Mouse (Mus musculus): ENCODE results near the gene Itga3. TPM values are rescaled to one million over a fixed set of nuclear protein-coding genes. Genes with fewer than 3 reads are reported as not detected.

Itga3 gene
- polyA plus RNA-seq, 1 experiment: 0.08 TPM

GRCm38 (mm10) chr11:95043608-95044007 lies 33.0 kb downstream of the Itga3 start:
- H3K9me3 ChIP-seq: no peaks in the 10 kb centered on the region
- H3K4me1 ChIP-seq: peaks cover 42% of the 10 kb centered on the region
- H3K27me3 ChIP-seq (replicated peaks): peaks cover 65% of the 10 kb centered on the region
- H3K36me3 ChIP-seq (replicated peaks; ENCODE audit: low read length): peaks cover 12% of the 10 kb centered on the region
- H3K4me3 ChIP-seq (replicated peaks): no peak overlapping the region
- TF ChIP-seq GATA1 (IDR thresholded peaks at IDR 0.05; ENCODE audit: borderline replicate concordance, low read length): no peak
- TF ChIP-seq FLI1 (IDR thresholded peaks at IDR 0.05; ENCODE audit: low read length): no peak

DNA sequence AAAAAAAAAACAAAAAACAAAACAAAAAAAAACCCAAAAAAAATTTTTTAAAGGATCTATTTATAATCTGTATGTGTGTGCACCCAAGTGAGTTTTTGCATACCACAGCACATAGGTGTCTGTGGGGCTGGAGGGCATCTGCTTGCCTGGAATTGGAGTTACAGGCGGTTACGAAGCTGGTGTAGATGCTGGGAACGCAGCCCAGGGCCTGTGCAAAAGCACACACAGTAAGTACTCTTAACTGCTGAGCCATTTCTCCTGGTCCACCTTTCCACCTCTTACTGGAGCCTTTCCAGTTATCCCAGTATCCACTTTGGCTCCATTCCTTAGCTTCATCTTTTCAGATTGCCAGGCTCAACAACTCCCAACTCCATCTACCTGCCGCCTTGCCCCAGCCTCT lies 33.5 kb downstream of the Itga3 start:
- Histone ChIP-seq H3K27me3 (replicated peaks) (peaks cover 67% of the 10 kb centered on the region), H3K36me3 (replicated peaks; ENCODE audit: low read length) (peaks cover 18% of the 10 kb centered on the region), H3K9me3 (no peaks in the 10 kb centered on the region), H3K4me1 (peaks cover 45% of the 10 kb centered on the region), H3K4me3 (replicated peaks) (no peak overlapping the region)
- TF ChIP-seq FLI1 (IDR thresholded peaks at IDR 0.05; ENCODE audit: low read length) (no peak), GATA1 (IDR thresholded peaks at IDR 0.05; ENCODE audit: borderline replicate concordance, low read length) (no peak)

DNA sequence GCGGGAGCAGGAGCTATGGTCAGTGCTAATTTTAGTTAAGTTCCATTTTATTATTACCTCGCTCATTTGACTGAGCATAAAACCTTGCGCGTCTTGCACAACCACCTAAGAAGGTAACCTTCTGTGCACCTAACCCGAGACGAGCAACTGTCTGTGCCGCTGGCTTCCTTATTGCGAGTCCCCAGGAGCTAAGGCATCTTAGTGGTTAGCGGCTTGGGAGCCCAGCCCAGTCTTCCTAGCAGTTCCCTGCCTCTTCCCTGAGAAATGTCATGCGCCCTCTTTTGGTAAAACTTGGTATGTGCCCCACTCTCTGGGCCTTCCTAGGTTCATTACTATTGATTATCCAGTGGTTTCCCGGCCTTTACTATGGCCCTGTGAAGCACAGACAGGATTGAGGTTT lies 34.5 kb downstream of the Itga3 start:
- no peaks in the 10 kb centered on the region for H3K9me3 ChIP-seq
- peaks cover 68% of the 10 kb centered on the region for H3K27me3 ChIP-seq (replicated peaks)
- peak overlapping the region; percentile 97 for H3K4me3 ChIP-seq (replicated peaks)
- TF ChIP-seq GATA1 (IDR thresholded peaks at IDR 0.05; ENCODE audit: borderline replicate concordance, low read length) (no peak), FLI1 (IDR thresholded peaks at IDR 0.05; ENCODE audit: low read length) (no peak)
- H3K4me1 ChIP-seq: peaks cover 45% of the 10 kb centered on the region
- peaks cover 27% of the 10 kb centered on the region for H3K36me3 ChIP-seq (replicated peaks; ENCODE audit: low read length)

DNA sequence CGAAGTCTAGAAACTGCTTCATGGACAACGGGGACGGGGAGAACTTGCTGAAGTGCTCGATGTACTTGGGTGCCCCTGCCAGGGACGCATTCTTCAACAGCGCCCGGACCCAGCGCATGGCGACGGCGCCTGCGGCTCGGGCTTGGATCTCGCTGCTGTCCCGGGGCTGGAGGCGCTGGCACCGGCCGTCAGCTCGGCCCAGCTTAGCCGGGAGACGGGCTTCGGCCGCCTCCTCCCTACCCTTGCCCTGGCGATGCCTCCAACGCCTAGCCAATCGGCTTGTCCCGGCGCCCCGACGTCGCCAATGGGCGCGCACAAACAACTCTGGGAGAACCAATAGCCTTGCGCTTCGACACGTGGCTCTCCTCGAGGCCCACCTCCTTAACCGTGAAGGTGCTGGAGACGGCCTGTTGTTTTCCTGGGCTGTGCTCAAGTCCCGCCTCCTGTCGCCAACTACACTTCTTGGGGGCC lies 35.4 kb downstream of the Itga3 start, which contains the start of gene Pdk2:
Gene Pdk2, minus strand, starts transcription at position 216 of the 471 bp plus-strand sequence.
- Histone ChIP-seq H3K4me3 (replicated peaks) (peak within 1 kb of the TSS; percentile 97), H3K4me1 (peaks cover 45% of the 10 kb centered on the region), H3K27me3 (replicated peaks) (peaks cover 66% of the 10 kb centered on the region), H3K9me3 (no peaks in the 10 kb centered on the region), H3K36me3 (replicated peaks; ENCODE audit: low read length) (peaks cover 37% of the 10 kb centered on the region)
- no peak for TF ChIP-seq FLI1 (IDR thresholded peaks at IDR 0.05; ENCODE audit: low read length)
- TF ChIP-seq GATA1 (IDR thresholded peaks at IDR 0.05; ENCODE audit: borderline replicate concordance, low read length): no peak

- peak overlapping the region; percentile 97 for H3K4me3 ChIP-seq (replicated peaks)
- H3K4me1 ChIP-seq: peaks cover 45% of the 10 kb centered on the region
- H3K36me3 ChIP-seq (replicated peaks; ENCODE audit: low read length): peaks cover 42% of the 10 kb centered on the region
- TF ChIP-seq FLI1 (IDR thresholded peaks at IDR 0.05; ENCODE audit: low read length): no peak
- no peak for TF ChIP-seq GATA1 (IDR thresholded peaks at IDR 0.05; ENCODE audit: borderline replicate concordance, low read length)
- H3K9me3 ChIP-seq: no peaks in the 10 kb centered on the region
- H3K27me3 ChIP-seq (replicated peaks): peaks cover 66% of the 10 kb centered on the region
Measured at GRCm38 (mm10) chr11:95040491-95041138, 36.0 kb downstream of the Itga3 start.

DNA sequence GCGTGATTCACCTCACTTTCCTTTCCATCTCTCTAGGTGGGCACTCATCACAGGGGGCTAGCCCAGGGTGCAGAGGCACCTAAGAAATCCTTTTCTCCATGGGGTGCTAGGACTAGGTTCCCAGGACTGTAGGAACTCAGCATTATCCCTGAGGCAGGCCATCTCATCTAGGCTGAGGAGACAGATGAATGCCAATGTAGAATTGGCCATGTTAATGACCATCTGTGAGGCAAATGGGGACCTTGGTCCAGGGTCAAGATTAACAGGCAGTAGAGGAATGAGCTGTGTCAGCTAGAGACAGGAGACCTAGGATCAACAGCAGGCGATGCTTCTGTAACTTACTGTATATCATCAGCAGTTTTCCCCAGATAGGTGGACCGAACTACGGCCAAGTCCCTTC lies 36.8 kb downstream of the Itga3 start:
- peaks cover 45% of the 10 kb centered on the region for H3K4me1 ChIP-seq
- H3K4me3 ChIP-seq (replicated peaks): peak overlapping the region; percentile 97
- H3K9me3 ChIP-seq: no peaks in the 10 kb centered on the region
- TF ChIP-seq GATA1 (IDR thresholded peaks at IDR 0.05; ENCODE audit: borderline replicate concordance, low read length) (no peak), FLI1 (IDR thresholded peaks at IDR 0.05; ENCODE audit: low read length) (no peak)
- H3K36me3 ChIP-seq (replicated peaks; ENCODE audit: low read length): peaks cover 51% of the 10 kb centered on the region
- peaks cover 66% of the 10 kb centered on the region for H3K27me3 ChIP-seq (replicated peaks)

DNA sequence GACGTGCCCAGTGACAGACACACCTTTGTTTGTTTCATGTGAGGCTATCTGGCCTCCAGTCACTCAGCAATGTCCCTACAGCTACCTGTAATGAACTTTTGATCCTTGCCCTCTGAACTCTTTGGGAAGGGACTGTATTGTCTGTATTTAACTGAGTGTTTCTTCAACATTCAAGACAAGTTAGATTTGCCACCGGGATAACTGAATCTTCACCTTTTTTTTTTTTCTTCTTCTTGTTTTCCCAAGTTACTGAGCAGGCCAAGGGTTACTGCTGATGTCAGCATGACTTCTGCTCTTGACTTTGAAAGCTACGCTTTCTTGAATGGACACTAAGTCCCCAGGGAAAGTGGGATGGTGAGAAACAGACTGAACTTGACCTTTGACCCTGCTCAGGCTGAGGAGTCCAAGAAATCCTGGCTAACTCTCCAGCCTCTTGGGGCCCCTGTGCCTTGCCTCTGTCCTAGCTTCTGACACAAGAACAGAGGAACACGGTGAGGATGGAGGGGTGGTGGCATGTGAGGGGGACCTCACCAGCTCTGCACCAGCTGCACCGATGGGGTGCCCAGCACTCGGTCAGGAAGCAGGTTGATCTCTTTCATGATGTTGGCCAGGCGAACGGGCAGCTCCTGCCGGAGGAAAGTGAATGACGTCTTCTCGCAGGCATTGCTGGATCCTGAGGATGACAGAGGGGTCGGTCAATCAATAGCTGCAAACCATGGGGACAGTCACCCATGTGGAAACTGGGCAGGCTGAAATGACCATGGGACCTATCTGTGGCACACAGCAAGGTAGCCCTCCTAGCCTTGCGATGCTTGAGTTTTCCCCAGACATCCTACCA lies 37.6 kb downstream of the Itga3 start:
- no peaks in the 10 kb centered on the region for H3K9me3 ChIP-seq
- H3K36me3 ChIP-seq (replicated peaks; ENCODE audit: low read length): peaks cover 58% of the 10 kb centered on the region
- TF ChIP-seq FLI1 (IDR thresholded peaks at IDR 0.05; ENCODE audit: low read length) (no peak), GATA1 (IDR thresholded peaks at IDR 0.05; ENCODE audit: borderline replicate concordance, low read length) (no peak)
- peaks cover 49% of the 10 kb centered on the region for H3K4me1 ChIP-seq
- H3K27me3 ChIP-seq (replicated peaks): peaks cover 66% of the 10 kb centered on the region
- peak overlapping the region; percentile 50 for H3K4me3 ChIP-seq (replicated peaks)

GRCm38 (mm10) chr11:95038156-95038817 lies 38.3 kb downstream of the Itga3 start:
- Histone ChIP-seq H3K4me1 (peaks cover 52% of the 10 kb centered on the region), H3K36me3 (replicated peaks; ENCODE audit: low read length) (peaks cover 65% of the 10 kb centered on the region), H3K9me3 (no peaks in the 10 kb centered on the region), H3K27me3 (replicated peaks) (peaks cover 68% of the 10 kb centered on the region), H3K4me3 (replicated peaks) (no peak overlapping the region)
- TF ChIP-seq GATA1 (IDR thresholded peaks at IDR 0.05; ENCODE audit: borderline replicate concordance, low read length) (no peak), FLI1 (IDR thresholded peaks at IDR 0.05; ENCODE audit: low read length) (no peak)

GRCm38 (mm10) chr11:95037306-95037705 lies 39.3 kb downstream of the Itga3 start:
- Histone ChIP-seq H3K4me3 (replicated peaks) (no peak overlapping the region), H3K9me3 (no peaks in the 10 kb centered on the region), H3K4me1 (peaks cover 55% of the 10 kb centered on the region), H3K27me3 (replicated peaks) (peaks cover 75% of the 10 kb centered on the region), H3K36me3 (replicated peaks; ENCODE audit: low read length) (peaks cover 73% of the 10 kb centered on the region)
- TF ChIP-seq GATA1 (IDR thresholded peaks at IDR 0.05; ENCODE audit: borderline replicate concordance, low read length) (no peak), FLI1 (IDR thresholded peaks at IDR 0.05; ENCODE audit: low read length) (no peak)
